Mouse (Mus musculus) stomach, postnatal 0 days (tissue): Measurements from ENCODE around the gene Nptx1. TPM values are rescaled to one million over a fixed set of nuclear protein-coding genes. Genes with fewer than 3 reads are reported as not detected.

ENCODE experiments used
- ATAC-seq: fragments of 200-750 bp; cut with Nextera tagmentation; 2 replicates; pipeline ENCODE4 v1.8.0; 2017; ENCODE audit not compliant: low FRiP score, low TSS enrichment
- DNase-seq: peaks from one replicate; pipeline ENCODE4 v3.0.0-alpha.2; 2016; ENCODE audit warnings: low spot score
- H3K27ac ChIP-seq: fragments of 300-500 bp; sonication (generic); replicated peaks from 2 replicates; pipeline ENCODE4 v1.5.1; 2014; ENCODE audit warnings: mild to moderate bottlenecking, control low read depth
- H3K27me3 ChIP-seq: fragments of 300-500 bp; sonication (generic); 2 replicates; pipeline ENCODE4 v1.6.1; 2014; ENCODE audit warnings: low read length; ENCODE audit not compliant: control insufficient read depth, insufficient read depth
- H3K36me3 ChIP-seq: fragments of 300-500 bp; sonication (generic); 2 replicates; pipeline ENCODE4 v1.6.1; 2014; ENCODE audit warnings: low read length, mixed read lengths; ENCODE audit not compliant: control insufficient read depth, insufficient read depth
- H3K4me1 ChIP-seq: fragments of 300-500 bp; sonication (generic); replicated peaks from 2 replicates; pipeline ENCODE4 v1.6.1; 2014; ENCODE audit warnings: antibody characterized with exemption; ENCODE audit not compliant: control insufficient read depth, insufficient read depth
- H3K4me2 ChIP-seq: fragments of 300-500 bp; sonication (generic); replicated peaks from 2 replicates; pipeline ENCODE4 v1.6.1; 2014; ENCODE audit warnings: low read depth, mild to moderate bottlenecking, control low read depth, moderate library complexity
- H3K4me3 ChIP-seq: fragments of 300-500 bp; sonication (generic); 2 replicates; pipeline ENCODE4 v1.5.1; 2014; ENCODE audit warnings: low read depth, low read length, control low read depth
- H3K9ac ChIP-seq: fragments of 300-500 bp; sonication (generic); 2 replicates; pipeline ENCODE4 v1.6.1; 2014; ENCODE audit warnings: mild to moderate bottlenecking, low read length, control low read depth, mixed read lengths
- H3K9me3 ChIP-seq: fragments of 300-500 bp; sonication (generic); 2 replicates; pipeline ENCODE4 v1.6.1; 2016; ENCODE audit warnings: low read length; ENCODE audit not compliant: control insufficient read depth
- CTCF ChIP-seq: IDR thresholded peaks from 2 replicates; pipeline ENCODE4 v1.5.1; 2016; ENCODE audit warnings: antibody characterized with exemption, low read depth, mild to moderate bottlenecking, moderate library complexity
- EP300 ChIP-seq: optimal IDR thresholded peaks from 2 replicates; pipeline ENCODE3; 2016; ENCODE audit warnings: antibody characterized with exemption
- WGBS: fragments of 180-500 bp; shearing (Covaris S2); extraction: QIAGEN DNeasy Blood & Tissue Kit; methylation state at CpG from one replicate; pipeline ENCODE4 v1.1.7; 2014; 5-methylcytosine and 5-hydroxymethylcytosine counted together
- polyA plus RNA-seq: library from polyadenylated mRNA; unstranded; fragments of >200 nt; fragmentation: Nextera tagmentation; extraction: Ambion mirVana; gene quantifications from 2 replicates; pipeline ENCODE4 v1.2.1, GENCODE M21; 2015

The Nptx1 gene
- polyA plus RNA-seq = 0.13 and 0.16 TPM in 2 replicates

DNA sequence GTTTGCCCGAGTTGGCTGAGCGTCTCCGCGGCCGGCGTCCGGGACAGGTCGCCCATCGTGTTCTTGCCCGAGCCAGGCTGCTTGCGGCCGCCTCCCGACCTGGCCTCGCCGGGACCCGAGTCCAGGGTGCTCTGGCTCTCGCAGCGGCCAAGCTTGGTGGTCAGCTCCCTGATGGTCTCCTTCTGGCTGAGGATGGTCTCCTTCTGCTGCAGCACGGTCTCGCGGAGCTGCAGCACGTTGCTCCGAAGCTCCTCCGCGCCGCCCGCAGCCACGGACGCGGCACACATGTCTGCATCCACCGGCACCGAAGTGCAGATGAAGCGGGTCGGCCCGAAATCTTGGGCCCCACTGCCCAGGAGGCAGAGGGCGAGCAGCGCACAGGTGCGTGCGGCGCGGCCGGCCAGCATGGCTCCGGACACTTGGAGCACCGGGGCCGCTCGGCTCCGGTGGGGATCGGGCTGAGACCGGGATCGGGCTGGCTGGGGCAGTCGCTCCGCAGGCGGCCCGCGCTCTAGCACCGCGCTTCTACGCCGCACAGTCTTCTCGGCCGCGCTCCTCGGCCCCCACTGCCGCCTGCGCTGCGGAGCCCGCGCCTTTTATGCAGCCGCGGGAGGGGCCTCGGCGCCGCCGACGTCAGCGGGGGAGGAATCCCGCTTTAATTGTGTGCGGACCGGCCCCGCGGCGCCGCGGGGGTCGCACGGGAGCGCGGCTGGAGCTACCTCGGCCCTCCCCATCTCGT is at the start of gene Nptx1:
Gene Nptx1, minus strand, starts transcription at position 571 of the 739 bp plus-strand sequence.
- Histone ChIP-seq H3K4me3 (peak within 1 kb of the TSS; percentile 56), H3K27me3 (peaks cover 18% of the 10 kb centered on the region), H3K36me3 (no peaks in the 10 kb centered on the region), H3K27ac (no peak within 1 kb of the TSS), H3K4me2 (peak within 1 kb of the TSS; percentile 98), H3K9me3 (no peaks in the 10 kb centered on the region), H3K9ac (peak within 1 kb of the TSS; percentile 43), H3K4me1 (peaks cover 14% of the 10 kb centered on the region; the same call in 1 of the 2 replicates)
- DNase-seq (peak; percentile 29), ATAC-seq (no peak)
- under 1% methylated on average over 76 of the region's 90 CpGs for WGBS
- TF ChIP-seq CTCF (no peak), EP300 (no peak)

DNA sequence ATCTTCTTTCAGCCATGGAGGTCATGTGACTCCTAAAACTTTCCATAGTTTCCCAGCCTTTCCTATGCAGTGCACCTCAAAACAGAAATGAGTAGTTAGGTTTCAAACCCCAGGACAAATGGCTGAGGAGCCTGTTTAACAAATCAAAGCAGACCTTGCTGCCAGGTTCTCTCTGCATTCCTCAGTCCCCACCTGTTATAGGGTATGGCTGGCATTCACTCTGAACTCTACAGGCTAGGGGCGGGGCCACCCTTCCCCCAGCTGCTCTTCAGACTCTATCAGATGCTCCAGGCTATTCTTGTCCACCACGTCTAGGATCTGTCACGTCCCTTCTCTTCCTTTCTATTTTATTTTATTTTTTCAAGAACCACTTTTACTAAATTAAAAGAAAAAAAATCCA is 46.4 kb upstream of the Nptx1 start:
- DNase-seq (no peak), ATAC-seq (no peak)
- no peak overlapping the region for H3K9ac ChIP-seq
- no peaks in the 10 kb centered on the region for H3K27me3 ChIP-seq
- H3K9me3 ChIP-seq = no peaks in the 10 kb centered on the region
- H3K36me3 ChIP-seq = no peaks in the 10 kb centered on the region
- no peak overlapping the region for H3K4me3 ChIP-seq
- H3K4me1 ChIP-seq = no peaks in the 10 kb centered on the region
- H3K27ac ChIP-seq = no peak overlapping the region
- WGBS = 29% methylated on average over 3 of the region's 3 CpGs
- H3K4me2 ChIP-seq = no peak overlapping the region
- TF ChIP-seq EP300 (no peak), CTCF (no peak)

DNA sequence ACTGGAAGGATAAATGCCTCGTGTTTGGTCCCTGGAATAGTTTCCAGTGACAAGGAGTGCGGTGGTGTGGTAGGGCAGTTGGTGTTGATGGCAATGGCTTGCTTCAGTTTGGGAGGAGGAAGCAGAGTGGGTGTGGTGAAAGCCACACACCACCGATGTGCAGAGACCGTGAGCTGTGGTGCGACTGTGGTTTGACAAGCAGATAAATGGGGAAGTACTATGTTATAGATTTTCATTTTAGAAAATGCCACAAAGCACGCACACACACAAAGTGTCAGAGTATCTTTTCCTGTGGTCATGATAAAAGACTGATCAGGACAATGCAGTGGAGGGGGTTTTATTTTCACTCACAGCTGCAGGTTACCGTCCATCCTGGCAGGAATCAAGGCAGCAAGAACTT is 41.7 kb upstream of the Nptx1 start:
- WGBS = 65% methylated on average over 7 of the region's 7 CpGs
- TF ChIP-seq CTCF (no peak), EP300 (no peak)
- H3K36me3 ChIP-seq = no peaks in the 10 kb centered on the region
- no peak overlapping the region for H3K4me2 ChIP-seq
- no peaks in the 10 kb centered on the region for H3K9me3 ChIP-seq
- no peak overlapping the region for H3K27ac ChIP-seq
- no peaks in the 10 kb centered on the region for H3K4me1 ChIP-seq
- no peak overlapping the region for H3K4me3 ChIP-seq
- ATAC-seq = no peak
- H3K9ac ChIP-seq = no peak overlapping the region
- H3K27me3 ChIP-seq = no peaks in the 10 kb centered on the region
- no peak for DNase-seq

DNA sequence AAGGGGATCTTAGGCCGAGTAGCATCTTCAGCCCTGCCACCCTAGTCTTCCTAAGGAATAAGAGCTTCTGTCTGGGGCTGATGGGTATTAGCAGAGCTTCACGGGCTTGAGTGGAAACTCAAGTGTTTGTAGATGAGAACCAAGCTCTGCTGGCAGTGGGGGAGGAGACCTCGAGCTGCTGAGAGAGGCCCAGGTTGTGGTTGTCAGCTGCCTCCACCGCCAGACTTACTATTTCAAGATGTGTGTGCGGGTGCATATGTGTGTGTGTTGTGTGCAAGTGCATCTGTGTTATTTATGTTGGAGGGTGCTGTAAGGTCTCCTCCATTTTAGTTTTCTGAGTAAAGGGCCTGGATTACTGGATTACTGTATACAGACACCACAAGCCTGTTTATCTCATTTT is 39.6 kb upstream of the Nptx1 start:
- no peak overlapping the region for H3K9ac ChIP-seq
- H3K4me2 ChIP-seq = no peak overlapping the region
- no peaks in the 10 kb centered on the region for H3K9me3 ChIP-seq
- WGBS = 49% methylated on average over 5 of the region's 5 CpGs
- no peak for DNase-seq
- H3K4me3 ChIP-seq = no peak overlapping the region
- ATAC-seq = no peak
- TF ChIP-seq EP300 = no peak
- no peak for TF ChIP-seq CTCF
- H3K4me1 ChIP-seq = no peaks in the 10 kb centered on the region
- no peak overlapping the region for H3K27ac ChIP-seq
- no peaks in the 10 kb centered on the region for H3K27me3 ChIP-seq
- H3K36me3 ChIP-seq = no peaks in the 10 kb centered on the region

DNA sequence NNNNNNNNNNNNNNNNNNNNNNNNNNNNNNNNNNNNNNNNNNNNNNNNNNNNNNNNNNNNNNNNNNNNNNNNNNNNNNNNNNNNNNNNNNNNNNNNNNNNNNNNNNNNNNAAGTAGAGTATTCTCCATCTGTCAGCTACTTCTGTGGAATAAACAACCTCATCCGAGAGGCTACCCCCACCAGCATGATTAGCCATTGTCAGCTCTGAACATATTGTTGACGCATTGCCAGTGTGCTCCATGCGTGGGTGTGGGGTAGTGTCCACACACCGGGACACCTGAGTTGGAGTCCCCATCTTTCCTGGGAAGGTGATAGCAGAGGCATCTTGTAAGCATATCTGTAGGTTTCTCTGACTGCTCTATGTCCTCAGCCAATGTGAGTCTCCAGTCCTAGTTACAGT is 39.0 kb upstream of the Nptx1 start:
- WGBS = 48% methylated on average over 4 of the region's 4 CpGs
- no peak for TF ChIP-seq EP300
- TF ChIP-seq CTCF = no peak
- H3K4me3 ChIP-seq = no peak overlapping the region

DNA sequence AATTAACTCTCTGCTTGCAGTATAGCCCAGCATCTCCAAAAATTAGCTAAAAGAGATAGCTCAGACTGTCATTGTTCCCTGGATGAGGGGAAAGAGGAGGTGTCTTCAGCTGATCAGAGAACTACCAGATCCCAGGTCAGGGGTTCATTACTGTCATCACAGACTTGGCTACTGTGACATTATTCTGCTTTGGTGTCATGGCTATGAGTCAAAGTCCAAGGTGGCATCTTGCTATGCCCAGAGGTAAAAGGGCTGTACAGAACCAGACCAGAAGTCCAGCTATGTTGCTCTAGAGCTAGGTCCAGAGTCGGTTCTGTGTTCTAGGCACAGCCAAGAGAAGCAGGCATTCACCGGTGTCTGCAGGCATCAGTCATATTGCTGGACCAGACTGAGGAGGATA is 30.2 kb upstream of the Nptx1 start:
- Histone ChIP-seq H3K27ac (no peak overlapping the region), H3K9me3 (no peaks in the 10 kb centered on the region), H3K27me3 (no peaks in the 10 kb centered on the region), H3K9ac (no peak overlapping the region), H3K4me3 (no peak overlapping the region), H3K4me2 (no peak overlapping the region), H3K36me3 (no peaks in the 10 kb centered on the region), H3K4me1 (no peaks in the 10 kb centered on the region)
- TF ChIP-seq CTCF (no peak), EP300 (no peak)
- no peak for ATAC-seq
- 90% methylated on average over 2 of the region's 2 CpGs for WGBS
- no peak for DNase-seq

More for the DNA sequence above, 39.0 kb upstream of the Nptx1 start:
- no peak for ATAC-seq
- no peak for DNase-seq
- Histone ChIP-seq H3K36me3 (no peaks in the 10 kb centered on the region), H3K9me3 (no peaks in the 10 kb centered on the region), H3K4me1 (no peaks in the 10 kb centered on the region), H3K9ac (no peak overlapping the region), H3K27me3 (no peaks in the 10 kb centered on the region), H3K27ac (no peak overlapping the region), H3K4me2 (no peak overlapping the region)
